ENCODE assay signal across 8 mouse cellular contexts in genomic region chr11:95432194-95432593, GRCm38 (mm10). TPM values are rescaled to one million over a fixed set of nuclear protein-coding genes. Genes with fewer than 3 reads are reported as not detected.
DNase-seq lines count a peak whose midpoint lies in the region; ATAC-seq lines count a peak whose summit lies in the region.
"Had no signal": no experiment of that assay in that cellular context is flagged by ENCODE, and none has a peak within 500 bp of the region (broad histone marks: within the 10 kb centered on the region; RNA-seq: fewer than 3 reads in every experiment).

No protein-coding gene starts in this region.

- H3K27ac ChIP-seq in kidney, embryonic 14.5 days (ENCODE audit: low read depth, low read length), result no peak overlapping the region
- H3K27ac ChIP-seq in embryonic facial prominence, embryonic 11.5 days (replicated peaks; ENCODE audit: low read depth, low read length), result no peak overlapping the region
- H3K27ac ChIP-seq: embryonic facial prominence, embryonic 13.5 days had no signal

- no peak overlapping the region for H3K4me3 ChIP-seq in kidney, embryonic 14.5 days (ENCODE audit: low read length)
- H3K4me3 ChIP-seq in embryonic facial prominence, embryonic 11.5 days (ENCODE audit: low read depth, low read length), result no peak overlapping the region
- H3K4me3 ChIP-seq: embryonic facial prominence, embryonic 13.5 days had no signal

- H3K9ac ChIP-seq in kidney, embryonic 14.5 days (ENCODE audit: low read depth, low read length), result no peak overlapping the region
- no peak overlapping the region for H3K9ac ChIP-seq in embryonic facial prominence, embryonic 11.5 days (replicated peaks; ENCODE audit: low read length)
- H3K9ac ChIP-seq: embryonic facial prominence, embryonic 13.5 days had no signal

- no peaks in the 10 kb centered on the region for H3K4me1 ChIP-seq in kidney, embryonic 14.5 days (ENCODE audit: control insufficient read depth, insufficient read depth, low read length)
- H3K4me1 ChIP-seq in embryonic facial prominence, embryonic 11.5 days (ENCODE audit: control insufficient read depth, insufficient read depth, low read length), result no peaks in the 10 kb centered on the region

- H3K4me2 ChIP-seq in kidney, embryonic 14.5 days (replicated peaks; ENCODE audit: low read depth, low read length), result no peak overlapping the region
- no peak overlapping the region for H3K4me2 ChIP-seq in embryonic facial prominence, embryonic 11.5 days (ENCODE audit: low read depth, low read length)
- H3K4me2 ChIP-seq: embryonic facial prominence, embryonic 13.5 days had no signal

- ATAC-seq in kidney, embryonic 14.5 days (ENCODE audit: low FRiP score, low TSS enrichment), result no peak
- ATAC-seq in embryonic facial prominence, embryonic 11.5 days (replicated peaks; ENCODE audit: insufficient number of reproducible peaks, low FRiP score, low TSS enrichment, low read depth), result no peak

- WGBS in kidney, embryonic 14.5 days, result 92% methylated on average over 2 of the region's 2 CpGs
- WGBS in embryonic facial prominence, embryonic 11.5 days, result 76% methylated on average over 2 of the region's 2 CpGs

- DNase-seq in kidney, adult 9 months, result peak; percentile 35
- peak; percentile 44 for DNase-seq in T-cell, adult 2 months (ENCODE audit: low spot score)
- peak; percentile 55 for DNase-seq in embryonic facial prominence, embryonic 11.5 days (ENCODE audit: low spot score)
- peak; percentile 56 for DNase-seq in retina, embryonic 14.5 days (ENCODE audit: low spot score)
- no peak for DNase-seq in MN1 (ENCODE audit: low spot score)
- DNase-seq in right cerebral cortex, postnatal 10 days (ENCODE audit: low spot score in 2 of 2), result no peak

- H3K36me3 ChIP-seq in kidney, embryonic 14.5 days (ENCODE audit: control insufficient read depth, insufficient read depth, low read length), result no peaks in the 10 kb centered on the region
- H3K36me3 ChIP-seq in embryonic facial prominence, embryonic 11.5 days (replicated peaks; ENCODE audit: control insufficient read depth, insufficient read depth, low read depth, low read length), result no peaks in the 10 kb centered on the region

- H3K9me3 ChIP-seq in kidney, embryonic 14.5 days (ENCODE audit: control insufficient read depth, low read length), result no peaks in the 10 kb centered on the region
- H3K9me3 ChIP-seq in embryonic facial prominence, embryonic 11.5 days (replicated peaks; ENCODE audit: control insufficient read depth, low read length), result no peaks in the 10 kb centered on the region
- H3K9me3 ChIP-seq: embryonic facial prominence, embryonic 13.5 days had no signal

- H3K27me3 ChIP-seq in kidney, embryonic 14.5 days (ENCODE audit: control insufficient read depth, insufficient read depth, low read length), result no peaks in the 10 kb centered on the region
- H3K27me3 ChIP-seq in embryonic facial prominence, embryonic 11.5 days (ENCODE audit: control insufficient read depth, insufficient read depth, low read length), result no peaks in the 10 kb centered on the region
- H3K27me3 ChIP-seq: embryonic facial prominence, embryonic 13.5 days had no signal

RNA-seq across cellular contexts. Expression of gene Spop, which starts 18.3 kb away (rescaled TPM):
- 71.4 and 112 TPM in 2 replicates for polyA plus RNA-seq in kidney, embryonic 14.5 days (2014; fragmentation: Nextera tagmentation; extraction: Ambion mirVana)
- polyA plus RNA-seq in embryonic facial prominence, embryonic 11.5 days (2014; fragmentation: Nextera tagmentation; extraction: Ambion mirVana), result 95.3 and 100 TPM in 2 replicates

RNA-seq across cellular contexts. Expression of gene Slc35b1, which starts 47.7 kb away (rescaled TPM):
- 94.4 and 111 TPM in 2 replicates for polyA plus RNA-seq in kidney, embryonic 14.5 days (2014; fragmentation: Nextera tagmentation; extraction: Ambion mirVana)
- 125 and 134 TPM in 2 replicates for polyA plus RNA-seq in embryonic facial prominence, embryonic 11.5 days (2014; fragmentation: Nextera tagmentation; extraction: Ambion mirVana)

Comparison
In these comparisons a context has a peak if more than half of its experiments do, and no peak if none do; other contexts are left out.
1. DNase-seq: peak in kidney, adult 9 months (single experiment), T-cell, adult 2 months (single experiment), embryonic facial prominence, embryonic 11.5 days (single experiment) and retina, embryonic 14.5 days (single experiment); none in MN1 (single experiment) and right cerebral cortex, postnatal 10 days (0 of 2).